Mouse (Mus musculus) lung, postnatal 0 days (tissue): ENCODE measurements around the gene Il34. TPM values are rescaled to one million over a fixed set of nuclear protein-coding genes. Genes with fewer than 3 reads are reported as not detected.

ENCODE experiments used
- ATAC-seq: fragments of 200-750 bp; cut with Nextera tagmentation; 2 replicates; pipeline ENCODE4 v1.8.0; 2017; ENCODE audit warnings: moderate library complexity
- DNase-seq: peaks from one replicate; pipeline ENCODE4 v3.0.0-alpha.2; 2016; ENCODE audit warnings: low spot score
- H3K27ac ChIP-seq: fragments of 300-500 bp; sonication (generic); 2 replicates; pipeline ENCODE4 v1.5.1; 2014; ENCODE audit warnings: antibody characterized with exemption, mild to moderate bottlenecking, low read length, mixed read lengths
- H3K27me3 ChIP-seq: fragments of 300-500 bp; sonication (generic); replicated peaks from 2 replicates; pipeline ENCODE4 v1.6.1; 2014; ENCODE audit warnings: low read length, mixed read lengths; ENCODE audit not compliant: insufficient read depth
- H3K36me3 ChIP-seq: fragments of 300-500 bp; sonication (generic); 2 replicates; pipeline ENCODE4 v1.6.1; 2014; ENCODE audit warnings: low read length, mixed read lengths; ENCODE audit not compliant: insufficient read depth
- H3K4me1 ChIP-seq: fragments of 300-500 bp; sonication (generic); 2 replicates; pipeline ENCODE4 v1.6.1; 2014; ENCODE audit warnings: antibody characterized with exemption, low read depth, low read length, mixed read lengths; ENCODE audit not compliant: insufficient read depth
- H3K4me2 ChIP-seq: fragments of 300-500 bp; sonication (generic); replicated peaks from 2 replicates; pipeline ENCODE4 v1.6.1; 2014; ENCODE audit warnings: low read depth, mild to moderate bottlenecking, low read length, moderate library complexity, mixed read lengths
- H3K4me3 ChIP-seq: fragments of 300-500 bp; sonication (generic); 2 replicates; pipeline ENCODE4 v1.5.1; 2014; ENCODE audit warnings: low read depth, low read length
- H3K9ac ChIP-seq: fragments of 300-500 bp; sonication (generic); replicated peaks from 2 replicates; pipeline ENCODE4 v1.6.1; 2014; ENCODE audit warnings: low read depth, mild to moderate bottlenecking
- H3K9me3 ChIP-seq: fragments of 300-500 bp; sonication (generic); 2 replicates; pipeline ENCODE4 v1.6.1; 2016; ENCODE audit warnings: low read length, mixed read lengths
- CTCF ChIP-seq: IDR thresholded peaks from 2 replicates; pipeline ENCODE4 v1.5.1; 2016; ENCODE audit warnings: antibody characterized with exemption, mild to moderate bottlenecking
- EP300 ChIP-seq: IDR thresholded peaks from 2 replicates; pipeline ENCODE4 v1.6.1; 2016; ENCODE audit warnings: antibody characterized with exemption, mild to moderate bottlenecking, control low read depth
- WGBS: fragments of 180-500 bp; shearing (Covaris S2); extraction: QIAGEN DNeasy Blood & Tissue Kit; methylation state at CpG from one replicate; pipeline ENCODE4 v1.1.7; 2014; 5-methylcytosine and 5-hydroxymethylcytosine counted together
- polyA plus RNA-seq: library from polyadenylated mRNA; unstranded; fragments of >200 nt; fragmentation: Nextera tagmentation; extraction: Ambion mirVana; gene quantifications from 2 replicates; pipeline ENCODE4 v1.2.1, GENCODE M21; 2015

Il34 gene
- polyA plus RNA-seq, 1 experiment from 2014 or later: 23.3 TPM

GRCm38 (mm10) chr8:110806146-110806545, 422 bp upstream of the Il34 start:
- DNase-seq: no peak
- Histone ChIP-seq H3K4me3 (no peak overlapping the region), H3K9me3 (no peaks in the 10 kb centered on the region), H3K4me1 (0 out of 2 replicates have a peak, but pooled peaks cover 10% of the 10 kb centered on the region), H3K4me2 (no peak overlapping the region), H3K27ac (no peak overlapping the region), H3K9ac (no peak overlapping the region), H3K27me3 (no peaks in the 10 kb centered on the region), H3K36me3 (peaks cover 10% of the 10 kb centered on the region; the same call in 1 of the 2 replicates)
- TF ChIP-seq CTCF (no peak), EP300 (no peak)
- ATAC-seq: no peak
- WGBS: 69% methylated on average over 1 of the region's 1 CpGs

- Histone ChIP-seq H3K9me3 (no peaks in the 10 kb centered on the region), H3K4me3 (no peak overlapping the region), H3K4me1 (0 out of 2 replicates have a peak, but pooled peaks cover 10% of the 10 kb centered on the region), H3K9ac (no peak overlapping the region), H3K27me3 (no peaks in the 10 kb centered on the region), H3K27ac (peak overlapping the region; percentile 68; the same call in 1 of the 2 replicates), H3K36me3 (no peaks in the 10 kb centered on the region), H3K4me2 (0 out of 2 replicates have a peak overlapping the region, but pooled peaks have one; percentile 38)
- ATAC-seq (peak; percentile 74), DNase-seq (peak; percentile 73)
- WGBS: 36% methylated on average over 2 of the region's 3 CpGs
- TF ChIP-seq CTCF (no peak), EP300 (peak; percentile 3; the same call in 1 of the 2 replicates)
Measured at GRCm38 (mm10) chr8:110804825-110805514, 754 bp downstream of the Il34 start.

GRCm38 (mm10) chr8:110803856-110804255, 1.9 kb downstream of the Il34 start:
- DNase-seq: no peak
- Histone ChIP-seq H3K36me3 (no peaks in the 10 kb centered on the region), H3K9ac (no peak overlapping the region), H3K27me3 (no peaks in the 10 kb centered on the region), H3K4me3 (no peak overlapping the region), H3K4me2 (no peak overlapping the region), H3K27ac (no peak overlapping the region), H3K4me1 (0 out of 2 replicates have a peak, but pooled peaks cover 7% of the 10 kb centered on the region), H3K9me3 (no peaks in the 10 kb centered on the region)
- 77% methylated on average over 9 of the region's 9 CpGs for WGBS
- ATAC-seq: no peak
- TF ChIP-seq CTCF: no peak
- TF ChIP-seq EP300: no peak

GRCm38 (mm10) chr8:110802988-110803387, 2.7 kb downstream of the Il34 start:
- Histone ChIP-seq H3K27ac (no peak overlapping the region), H3K9me3 (no peaks in the 10 kb centered on the region), H3K27me3 (no peaks in the 10 kb centered on the region), H3K36me3 (no peaks in the 10 kb centered on the region), H3K4me3 (no peak overlapping the region), H3K9ac (no peak overlapping the region), H3K4me2 (no peak overlapping the region), H3K4me1 (0 out of 2 replicates have a peak, but pooled peaks cover 4% of the 10 kb centered on the region)
- ATAC-seq (no peak), DNase-seq (no peak)
- WGBS: 81% methylated on average over 5 of the region's 5 CpGs
- no peak for TF ChIP-seq CTCF
- no peak for TF ChIP-seq EP300

GRCm38 (mm10) chr8:110797086-110797485, 8.6 kb downstream of the Il34 start:
- Histone ChIP-seq H3K27me3 (no peaks in the 10 kb centered on the region), H3K27ac (no peak overlapping the region), H3K4me1 (peaks cover 7% of the 10 kb centered on the region; the same call in 1 of the 2 replicates), H3K9ac (no peak overlapping the region), H3K9me3 (no peaks in the 10 kb centered on the region), H3K4me3 (no peak overlapping the region), H3K36me3 (no peaks in the 10 kb centered on the region), H3K4me2 (no peak overlapping the region)
- TF ChIP-seq EP300 (no peak), CTCF (no peak)
- DNase-seq (no peak), ATAC-seq (no peak)
- 93% methylated on average over 8 of the region's 8 CpGs for WGBS

- Histone ChIP-seq H3K9me3 (no peaks in the 10 kb centered on the region), H3K4me2 (no peak overlapping the region), H3K27ac (no peak overlapping the region; the same call in 1 of the 2 replicates), H3K4me1 (peaks cover 7% of the 10 kb centered on the region; the same call in 1 of the 2 replicates), H3K27me3 (no peaks in the 10 kb centered on the region), H3K36me3 (no peaks in the 10 kb centered on the region), H3K9ac (no peak overlapping the region), H3K4me3 (no peak overlapping the region)
- DNase-seq (no peak), ATAC-seq (no peak)
- 75% methylated on average over 7 of the region's 7 CpGs for WGBS
- TF ChIP-seq CTCF (no peak), EP300 (no peak)
Measured at GRCm38 (mm10) chr8:110794363-110794965, 11.3 kb downstream of the Il34 start.
